Mouse (Mus musculus) CH12.LX (cell line): ENCODE data around the gene Rabgap1l.

Source experiments
- CTCF ChIP-seq, 2 experiments: IDR thresholded peaks in 1 of 2; conservative IDR thresholded peaks in 1 of 2; 2 replicates each; pipeline ENCODE4 v1.5.1; 2011 to 2012; ENCODE audit warnings: low read depth in 2 of 2, low read length in 2 of 2, improper control_type of control experiment in 1 of 2, inconsistent platforms in 1 of 2, mild to moderate bottlenecking in 1 of 2, moderate library complexity in 1 of 2
- E2F4 ChIP-seq: IDR thresholded peaks from 2 replicates; pipeline ENCODE4 v1.6.1; 2011; ENCODE audit warnings: low read depth, low read length, improper control_type of control experiment; ENCODE audit not compliant: insufficient replicate concordance
- GABPA ChIP-seq: IDR thresholded peaks from 2 replicates; pipeline ENCODE4 v1.6.1; 2012; ENCODE audit warnings: low read depth, low read length, improper control_type of control experiment, inconsistent platforms; ENCODE audit not compliant: insufficient replicate concordance
- HCFC1 ChIP-seq: IDR thresholded peaks from 2 replicates; pipeline ENCODE4 v1.6.1; 2012; ENCODE audit warnings: low read depth, mild to moderate bottlenecking, inconsistent platforms, low read length, improper control_type of control experiment
- MEF2A ChIP-seq: IDR thresholded peaks from 2 replicates; pipeline ENCODE4 v1.6.1; 2014; ENCODE audit warnings: low read depth, mild to moderate bottlenecking, inconsistent platforms, low read length, improper control_type of control experiment, borderline replicate concordance
- POLR2A ChIP-seq: IDR thresholded peaks from 2 replicates; pipeline ENCODE4 v1.6.1; 2011; ENCODE audit warnings: low read depth, mild to moderate bottlenecking, improper control_type of control experiment, low read length
- USF1 ChIP-seq: IDR thresholded peaks from 2 replicates; pipeline ENCODE4 v1.6.1; 2014; ENCODE audit warnings: low read depth, mild to moderate bottlenecking, inconsistent platforms, low read length, improper control_type of control experiment
- ZKSCAN1 ChIP-seq: IDR thresholded peaks from 2 replicates; pipeline ENCODE4 v1.6.1; 2012; ENCODE audit warnings: low read depth, inconsistent platforms, low read length, improper control_type of control experiment, borderline replicate concordance
- ZNF384 ChIP-seq: IDR thresholded peaks from 2 replicates; pipeline ENCODE4 v1.6.1; 2012; ENCODE audit warnings: low read depth, low read length, improper control_type of control experiment, inconsistent platforms

GRCm38 (mm10) chr1:160232113-160232512, 560.9 kb downstream of the Rabgap1l start:
- TF ChIP-seq POLR2A (no peak), GABPA (no peak), USF1 (no peak), MEF2A (no peak), ZKSCAN1 (no peak), ZNF384 (no peak), E2F4 (no peak), HCFC1 (no peak), CTCF (conservative IDR thresholded peaks at IDR 0.05 in 1 of 2, IDR thresholded peaks at IDR 0.05 in 1 of 2; ENCODE audit: low read depth in 2 of 2, low read length in 2 of 2) (no peak)
